Mouse (Mus musculus) stomach, postnatal 0 days (tissue): ENCODE results near the gene Cpt1c. TPM values are rescaled to one million over a fixed set of nuclear protein-coding genes. Genes with fewer than 3 reads are reported as not detected.

ENCODE experiments used
- ATAC-seq: fragments of 200-750 bp; cut with Nextera tagmentation; 2 replicates; pipeline ENCODE4 v1.8.0; 2017; ENCODE audit not compliant: low FRiP score, low TSS enrichment
- DNase-seq: peaks from one replicate; pipeline ENCODE4 v3.0.0-alpha.2; 2016; ENCODE audit warnings: low spot score
- H3K27ac ChIP-seq: fragments of 300-500 bp; sonication (generic); replicated peaks from 2 replicates; pipeline ENCODE4 v1.5.1; 2014; ENCODE audit warnings: mild to moderate bottlenecking, control low read depth
- H3K27me3 ChIP-seq: fragments of 300-500 bp; sonication (generic); 2 replicates; pipeline ENCODE4 v1.6.1; 2014; ENCODE audit warnings: low read length; ENCODE audit not compliant: control insufficient read depth, insufficient read depth
- H3K36me3 ChIP-seq: fragments of 300-500 bp; sonication (generic); 2 replicates; pipeline ENCODE4 v1.6.1; 2014; ENCODE audit warnings: low read length, mixed read lengths; ENCODE audit not compliant: control insufficient read depth, insufficient read depth
- H3K4me1 ChIP-seq: fragments of 300-500 bp; sonication (generic); replicated peaks from 2 replicates; pipeline ENCODE4 v1.6.1; 2014; ENCODE audit warnings: antibody characterized with exemption; ENCODE audit not compliant: control insufficient read depth, insufficient read depth
- H3K4me2 ChIP-seq: fragments of 300-500 bp; sonication (generic); replicated peaks from 2 replicates; pipeline ENCODE4 v1.6.1; 2014; ENCODE audit warnings: low read depth, mild to moderate bottlenecking, control low read depth, moderate library complexity
- H3K4me3 ChIP-seq: fragments of 300-500 bp; sonication (generic); 2 replicates; pipeline ENCODE4 v1.5.1; 2014; ENCODE audit warnings: low read depth, low read length, control low read depth
- H3K9ac ChIP-seq: fragments of 300-500 bp; sonication (generic); 2 replicates; pipeline ENCODE4 v1.6.1; 2014; ENCODE audit warnings: mild to moderate bottlenecking, low read length, control low read depth, mixed read lengths
- H3K9me3 ChIP-seq: fragments of 300-500 bp; sonication (generic); 2 replicates; pipeline ENCODE4 v1.6.1; 2016; ENCODE audit warnings: low read length; ENCODE audit not compliant: control insufficient read depth
- CTCF ChIP-seq: IDR thresholded peaks from 2 replicates; pipeline ENCODE4 v1.5.1; 2016; ENCODE audit warnings: antibody characterized with exemption, low read depth, mild to moderate bottlenecking, moderate library complexity
- EP300 ChIP-seq: optimal IDR thresholded peaks from 2 replicates; pipeline ENCODE3; 2016; ENCODE audit warnings: antibody characterized with exemption
- WGBS: fragments of 180-500 bp; shearing (Covaris S2); extraction: QIAGEN DNeasy Blood & Tissue Kit; methylation state at CpG from one replicate; pipeline ENCODE4 v1.1.7; 2014; 5-methylcytosine and 5-hydroxymethylcytosine counted together
- polyA plus RNA-seq: library from polyadenylated mRNA; unstranded; fragments of >200 nt; fragmentation: Nextera tagmentation; extraction: Ambion mirVana; gene quantifications from 2 replicates; pipeline ENCODE4 v1.2.1, GENCODE M21; 2015

The Cpt1c gene
- polyA plus RNA-seq, 1 experiment from 2014 or later: 5.6 TPM

DNA sequence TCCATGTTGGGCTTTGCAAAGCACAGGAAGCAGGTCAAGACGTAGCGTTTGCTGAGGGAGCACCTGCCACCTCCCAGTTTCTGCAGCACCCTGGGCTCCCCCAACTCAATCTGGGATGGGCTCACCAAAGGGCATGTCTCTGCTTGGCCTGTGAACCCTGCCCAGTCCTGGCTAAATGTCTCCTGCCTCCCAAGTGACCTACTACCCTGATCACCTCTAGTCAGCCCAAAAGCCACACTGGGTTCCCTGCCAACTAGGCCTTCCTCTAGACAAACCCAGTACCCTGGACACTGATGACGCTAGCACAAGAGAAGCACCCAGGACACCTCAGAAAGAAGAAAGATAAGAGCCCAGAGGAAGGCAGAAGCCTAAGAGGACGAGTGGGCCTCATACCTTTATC is 38.2 kb upstream of the Cpt1c start:
- Histone ChIP-seq H3K4me1 (no peaks in the 10 kb centered on the region), H3K27ac (no peak overlapping the region), H3K4me2 (no peak overlapping the region), H3K9ac (no peak overlapping the region), H3K4me3 (no peak overlapping the region), H3K9me3 (no peaks in the 10 kb centered on the region), H3K36me3 (peaks cover 17% of the 10 kb centered on the region; the same call in 1 of the 2 replicates), H3K27me3 (no peaks in the 10 kb centered on the region)
- no peak for ATAC-seq
- WGBS: 79% methylated on average over 4 of the region's 4 CpGs
- no peak for DNase-seq
- TF ChIP-seq CTCF (no peak), EP300 (no peak)

DNA sequence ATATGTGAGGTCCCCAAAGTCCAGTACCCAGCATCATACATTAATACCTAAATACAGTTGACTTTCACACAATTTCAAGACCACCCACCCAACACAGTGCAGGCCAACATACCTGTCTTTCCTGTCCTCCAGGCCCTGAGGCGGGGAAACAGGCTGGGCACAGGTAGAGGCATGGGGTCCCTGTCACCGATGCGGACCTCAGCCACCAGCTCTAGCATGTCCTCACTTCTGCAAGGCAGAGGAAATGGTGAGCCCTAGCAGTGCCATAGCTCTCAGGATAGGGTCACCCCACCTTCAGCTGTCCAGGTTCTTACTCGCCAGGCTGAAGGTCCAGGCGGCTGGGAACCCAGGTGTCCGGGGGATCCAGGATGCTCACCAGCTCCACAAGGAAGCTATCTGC is 37.4 kb upstream of the Cpt1c start:
- 92% methylated on average over 6 of the region's 6 CpGs for WGBS
- H3K4me3 ChIP-seq: no peak overlapping the region

DNA sequence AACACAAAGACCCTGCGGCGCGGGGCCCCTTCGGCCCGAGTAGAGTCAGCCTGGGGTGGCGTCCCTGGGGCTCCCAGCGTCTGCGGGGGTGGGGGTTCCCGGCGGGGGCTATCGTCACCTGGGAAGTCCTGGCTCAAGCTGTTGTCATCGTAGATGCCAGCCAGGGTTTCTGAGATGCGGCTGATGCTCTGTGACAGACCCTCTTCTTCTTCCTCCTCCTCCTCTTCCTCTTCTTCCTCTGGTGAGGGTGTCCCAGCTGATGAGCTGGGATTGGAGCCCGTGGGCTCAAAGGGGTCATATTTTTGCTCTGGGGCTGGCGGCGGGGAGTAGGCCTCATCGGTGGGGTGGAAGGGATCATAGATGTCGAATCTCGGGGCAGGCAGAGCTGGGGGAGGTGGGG is 33.8 kb upstream of the Cpt1c start:
- H3K27ac ChIP-seq: no peak overlapping the region
- no peak for TF ChIP-seq CTCF
- no peak for TF ChIP-seq EP300
- H3K4me3 ChIP-seq: no peak overlapping the region
- DNase-seq (no peak), ATAC-seq (no peak)
- H3K4me1 ChIP-seq: no peaks in the 10 kb centered on the region
- H3K9me3 ChIP-seq: no peaks in the 10 kb centered on the region
- 88% methylated on average over 19 of the region's 19 CpGs for WGBS
- H3K9ac ChIP-seq: no peak overlapping the region
- no peaks in the 10 kb centered on the region for H3K27me3 ChIP-seq
- H3K4me2 ChIP-seq: no peak overlapping the region
- H3K36me3 ChIP-seq: peaks cover 46% of the 10 kb centered on the region

More for the DNA sequence above, 37.4 kb upstream of the Cpt1c start:
- Histone ChIP-seq H3K4me2 (no peak overlapping the region), H3K9me3 (no peaks in the 10 kb centered on the region), H3K4me1 (no peaks in the 10 kb centered on the region), H3K27ac (no peak overlapping the region), H3K27me3 (no peaks in the 10 kb centered on the region), H3K9ac (no peak overlapping the region), H3K36me3 (peaks cover 25% of the 10 kb centered on the region)
- DNase-seq (no peak), ATAC-seq (no peak)
- TF ChIP-seq CTCF: no peak
- TF ChIP-seq EP300: no peak

DNA sequence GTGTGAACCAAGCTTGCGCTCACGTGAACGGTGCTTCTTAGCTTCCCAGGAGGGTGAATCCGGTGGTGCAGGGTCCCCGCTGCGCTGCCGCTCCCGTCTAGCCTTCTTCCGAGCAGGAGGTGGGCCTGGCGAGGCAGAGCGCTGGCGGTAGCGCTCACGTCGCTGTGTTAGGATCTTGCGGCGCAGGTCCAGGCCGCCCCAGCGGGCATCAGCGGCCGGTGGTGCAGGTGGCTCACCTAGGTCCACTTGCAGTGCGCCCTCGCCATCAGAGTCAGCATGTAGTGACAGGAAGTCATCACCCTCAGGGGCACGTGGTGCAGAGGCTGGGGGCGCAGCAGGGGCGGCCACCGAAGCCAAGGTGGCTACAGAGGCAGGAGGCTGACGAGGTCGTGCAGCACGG is 33.2 kb upstream of the Cpt1c start:
- no peaks in the 10 kb centered on the region for H3K4me1 ChIP-seq
- no peak for ATAC-seq
- no peaks in the 10 kb centered on the region for H3K9me3 ChIP-seq
- DNase-seq: no peak
- 93% methylated on average over 30 of the region's 30 CpGs for WGBS
- H3K36me3 ChIP-seq: peaks cover 52% of the 10 kb centered on the region
- H3K27ac ChIP-seq: no peak overlapping the region
- TF ChIP-seq CTCF (no peak), EP300 (no peak)
- H3K4me2 ChIP-seq: no peak overlapping the region
- H3K9ac ChIP-seq: no peak overlapping the region
- no peak overlapping the region for H3K4me3 ChIP-seq
- H3K27me3 ChIP-seq: no peaks in the 10 kb centered on the region

DNA sequence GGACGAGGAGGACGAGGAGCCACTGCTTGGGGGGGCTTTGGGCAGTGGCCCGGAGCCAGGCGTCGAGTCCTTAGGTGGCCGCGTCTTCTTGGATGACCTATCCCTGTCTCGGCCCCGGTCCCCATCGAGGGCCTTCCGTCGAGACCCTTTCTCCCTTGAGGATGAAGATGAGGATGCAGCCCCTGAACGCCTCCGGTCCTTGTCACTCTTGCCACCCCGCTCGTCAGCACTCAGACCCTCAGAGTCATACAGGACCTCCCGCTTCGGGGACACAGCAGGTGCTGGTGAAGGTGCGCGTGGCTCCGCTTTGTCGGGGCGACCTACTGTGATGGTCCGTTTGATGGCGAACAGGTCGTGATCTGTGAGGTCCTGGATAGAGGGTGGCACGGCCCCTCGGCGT is 32.5 kb upstream of the Cpt1c start:
- no peak overlapping the region for H3K4me2 ChIP-seq
- WGBS: 93% methylated on average over 29 of the region's 29 CpGs
- H3K27me3 ChIP-seq: no peaks in the 10 kb centered on the region
- H3K9ac ChIP-seq: no peak overlapping the region
- no peak for TF ChIP-seq CTCF
- TF ChIP-seq EP300: no peak
- peaks cover 54% of the 10 kb centered on the region for H3K36me3 ChIP-seq
- no peaks in the 10 kb centered on the region for H3K4me1 ChIP-seq
- DNase-seq: no peak
- no peaks in the 10 kb centered on the region for H3K9me3 ChIP-seq
- H3K27ac ChIP-seq: no peak overlapping the region
- no peak overlapping the region for H3K4me3 ChIP-seq
- no peak for ATAC-seq

DNA sequence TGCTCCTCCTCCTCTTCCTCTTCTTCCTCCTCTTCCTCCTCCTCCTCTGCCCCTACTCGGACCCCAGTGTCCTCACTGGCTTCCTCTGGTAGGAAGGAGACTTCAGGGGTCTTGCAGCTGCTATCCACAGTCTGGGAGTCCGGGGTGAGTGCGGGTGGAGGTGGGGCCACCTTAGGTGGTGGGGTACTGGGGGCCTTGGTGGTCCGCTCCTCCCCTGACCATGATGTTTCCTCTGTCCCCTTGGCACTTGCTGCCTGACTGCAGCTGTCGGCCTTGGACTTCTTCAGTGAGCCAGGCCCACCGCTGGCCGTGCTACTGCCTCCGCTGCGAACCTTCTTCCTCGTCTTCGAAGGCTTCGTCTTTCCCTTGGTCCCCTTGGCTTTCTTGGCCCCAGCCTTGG is 31.9 kb upstream of the Cpt1c start:
- Histone ChIP-seq H3K4me3 (no peak overlapping the region), H3K4me1 (no peaks in the 10 kb centered on the region), H3K27me3 (no peaks in the 10 kb centered on the region), H3K4me2 (no peak overlapping the region), H3K27ac (no peak overlapping the region), H3K9ac (no peak overlapping the region), H3K36me3 (peaks cover 57% of the 10 kb centered on the region), H3K9me3 (no peaks in the 10 kb centered on the region)
- ATAC-seq: no peak
- no peak for DNase-seq
- 92% methylated on average over 12 of the region's 12 CpGs for WGBS
- TF ChIP-seq EP300 (no peak), CTCF (no peak)
